Mouse (Mus musculus) cerebellum, adult 11 months (tissue): ENCODE data around the gene Prickle2.

ENCODE experiments used
- DNase-seq: peaks from one replicate; pipeline ENCODE4 v3.0.0; 2022

Gene Prickle2

GRCm38 (mm10) chr6:92344588-92344987, 361.4 kb downstream of the Prickle2 start:
- no peak for DNase-seq
